Mouse (Mus musculus) midbrain, postnatal 0 days (tissue): ENCODE measurements around the gene Psmg1. TPM values are rescaled to one million over a fixed set of nuclear protein-coding genes. Genes with fewer than 3 reads are reported as not detected.

ENCODE experiments used
- ATAC-seq: fragments of 200-750 bp; cut with Nextera tagmentation; 2 replicates; pipeline ENCODE4 v1.8.0; 2017; ENCODE audit warnings: moderate number of reproducible peaks, mild to moderate bottlenecking, moderate TSS enrichment, moderate library complexity; ENCODE audit not compliant: low FRiP score
- DNase-seq: peaks from one replicate; pipeline ENCODE4 v3.0.0-alpha.2; 2015; ENCODE audit warnings: low spot score
- H3K27ac ChIP-seq: fragments of 300-500 bp; sonication (generic); 2 replicates; pipeline ENCODE4 v1.5.1; 2014; ENCODE audit warnings: low read depth, mild to moderate bottlenecking, low read length, mixed read lengths
- H3K27me3 ChIP-seq: fragments of 300-500 bp; sonication (generic); 2 replicates; pipeline ENCODE4 v1.6.1; 2014; ENCODE audit warnings: low read length, control low read depth, mixed read lengths; ENCODE audit not compliant: insufficient read depth
- H3K36me3 ChIP-seq: fragments of 300-500 bp; sonication (generic); 2 replicates; pipeline ENCODE4 v1.6.1; 2014; ENCODE audit warnings: low read length, control low read depth, mixed read lengths; ENCODE audit not compliant: insufficient read depth
- H3K4me1 ChIP-seq: fragments of 300-500 bp; sonication (generic); 2 replicates; pipeline ENCODE4 v1.6.1; 2014; ENCODE audit warnings: mild to moderate bottlenecking, control low read depth, antibody characterized with exemption, low read length, mixed read lengths; ENCODE audit not compliant: insufficient read depth
- H3K4me2 ChIP-seq: fragments of 300-500 bp; sonication (generic); 2 replicates; pipeline ENCODE4 v1.6.1; 2014; ENCODE audit warnings: low read depth, mild to moderate bottlenecking, low read length, mixed read lengths; ENCODE audit not compliant: poor library complexity, severe bottlenecking
- H3K4me3 ChIP-seq: fragments of 300-500 bp; sonication (generic); 2 replicates; pipeline ENCODE4 v1.5.1; 2014; ENCODE audit warnings: low read depth, mild to moderate bottlenecking, low read length, moderate library complexity
- H3K9ac ChIP-seq: fragments of 300-500 bp; sonication (generic); replicated peaks from 2 replicates; pipeline ENCODE4 v1.6.1; 2014; ENCODE audit warnings: mild to moderate bottlenecking, low read length, moderate library complexity, mixed read lengths; ENCODE audit not compliant: poor library complexity, severe bottlenecking
- H3K9me3 ChIP-seq: fragments of 300-500 bp; sonication (generic); 2 replicates; pipeline ENCODE4 v1.6.1; 2016; ENCODE audit warnings: low read length, control low read depth
- CTCF ChIP-seq: IDR thresholded peaks from 2 replicates; pipeline ENCODE4 v1.5.1; 2016; ENCODE audit warnings: antibody characterized with exemption, mild to moderate bottlenecking
- WGBS: fragments of 180-500 bp; shearing (Covaris S2); extraction: QIAGEN DNeasy Blood & Tissue Kit; methylation state at CpG from one replicate; pipeline ENCODE4 v1.1.7; 2014; 5-methylcytosine and 5-hydroxymethylcytosine counted together
- microRNA-seq: library from miRNA; unstranded; fragments of <30 nt; microRNA quantifications from one replicate; pipeline ENCODE4, GENCODE M21; 2016; ENCODE audit warnings: borderline number of aligned reads
- polyA plus RNA-seq: library from polyadenylated mRNA; unstranded; fragments of >200 nt; fragmentation: Nextera tagmentation; extraction: Ambion mirVana; gene quantifications from 2 replicates; pipeline ENCODE4 v1.2.1, GENCODE M21; 2015
- total RNA-seq: library from RNA; depleted of rRNA; stranded (reverse); fragments of >200 nt; gene quantifications from 2 replicates; pipeline ENCODE4 v1.2.3, GENCODE M21; 2014; rRNA removed

Psmg1 gene
- total and polyA plus RNA-seq, 2 experiments from 2014 or later = 27.3 to 50.9 TPM

- no peak for ATAC-seq
- H3K36me3 ChIP-seq = no peaks in the 10 kb centered on the region
- no peaks in the 10 kb centered on the region for H3K4me1 ChIP-seq
- no peak overlapping the region for H3K9ac ChIP-seq
- 58% methylated on average over 6 of the region's 6 CpGs for WGBS
- no peak overlapping the region for H3K4me2 ChIP-seq
- H3K4me3 ChIP-seq = no peak overlapping the region
- no peaks in the 10 kb centered on the region for H3K27me3 ChIP-seq
- no peak for TF ChIP-seq CTCF
- no peak for DNase-seq
- H3K27ac ChIP-seq = no peak overlapping the region
- no peaks in the 10 kb centered on the region for H3K9me3 ChIP-seq
Measured at GRCm38 (mm10) chr16:95935495-95935961, 55.2 kb downstream of the Psmg1 start.

DNA sequence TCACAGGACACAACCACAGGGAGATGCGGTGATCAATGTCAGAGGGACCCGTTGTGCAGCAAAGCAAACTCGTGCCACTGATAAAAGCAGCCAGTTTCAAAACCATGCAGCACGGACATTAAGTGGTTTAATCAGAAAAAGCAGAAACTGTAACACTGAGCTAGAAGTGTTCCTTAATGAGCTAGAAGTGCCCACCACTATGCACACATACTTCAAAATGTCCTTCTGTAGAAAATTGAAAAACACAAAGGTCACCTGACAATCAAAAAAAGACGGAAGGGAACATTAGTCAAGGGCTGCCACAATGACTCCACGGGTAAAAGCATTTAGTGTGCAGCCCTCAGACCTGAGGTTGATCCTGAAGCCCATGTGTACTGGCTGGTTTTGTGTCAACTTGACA, 57.9 kb downstream of the Psmg1 start:
- H3K4me3 ChIP-seq = no peak overlapping the region
- no peak overlapping the region for H3K4me2 ChIP-seq
- H3K4me1 ChIP-seq = no peaks in the 10 kb centered on the region
- WGBS = 80% methylated on average over 6 of the region's 6 CpGs
- no peaks in the 10 kb centered on the region for H3K36me3 ChIP-seq
- H3K27me3 ChIP-seq = no peaks in the 10 kb centered on the region
- DNase-seq (no peak), ATAC-seq (no peak)
- no peak overlapping the region for H3K27ac ChIP-seq
- H3K9ac ChIP-seq = no peak overlapping the region
- no peaks in the 10 kb centered on the region for H3K9me3 ChIP-seq
- TF ChIP-seq CTCF = no peak

DNA sequence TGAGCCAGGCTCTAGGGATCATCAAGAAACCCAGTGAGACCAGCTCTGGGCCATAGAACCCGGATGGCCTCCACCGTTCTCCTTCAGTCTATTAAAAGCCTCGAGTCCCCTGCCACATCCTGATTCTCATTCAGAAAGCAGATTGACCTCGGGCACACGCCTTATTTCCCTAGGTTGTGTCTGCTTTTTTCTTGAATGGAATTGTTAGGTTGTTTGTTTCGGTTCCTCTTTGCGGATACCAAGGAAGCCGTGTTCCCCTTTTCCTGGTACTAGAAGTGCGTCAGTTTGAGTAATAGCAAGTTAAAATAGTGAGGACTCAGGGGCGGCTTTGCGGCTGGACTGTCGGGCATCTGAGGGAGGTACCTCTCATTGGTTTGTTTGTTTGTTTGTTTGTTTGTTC, 59.3 kb downstream of the Psmg1 start:
- WGBS = 91% methylated on average over 12 of the region's 12 CpGs

More for the DNA sequence above, 59.3 kb downstream of the Psmg1 start:
- no peak for TF ChIP-seq CTCF
- Histone ChIP-seq H3K4me1 (no peaks in the 10 kb centered on the region), H3K27ac (no peak overlapping the region), H3K9me3 (no peaks in the 10 kb centered on the region), H3K4me3 (no peak overlapping the region), H3K27me3 (no peaks in the 10 kb centered on the region), H3K9ac (no peak overlapping the region), H3K4me2 (no peak overlapping the region), H3K36me3 (no peaks in the 10 kb centered on the region)
- no peak for DNase-seq
- no peak for ATAC-seq

Small RNAs within 50 kb of the gene (microRNA-seq; reads per million reads assigned to microRNA genes)
- not detected for gene Gm27833

Other genes starting within 250 kb of the Psmg1 start
- 151 and 186 TPM in 2 replicates for gene Brwd1, start 91.6 kb upstream of the Psmg1 start, total RNA-seq
- gene Brwd1, start 91.6 kb upstream of the Psmg1 start, polyA plus RNA-seq = 169 and 173 TPM in 2 replicates
- 106 and 119 TPM in 2 replicates for gene Hmgn1, start 136.8 kb upstream of the Psmg1 start, total RNA-seq
- 184 and 202 TPM in 2 replicates for gene Hmgn1, start 136.8 kb upstream of the Psmg1 start, polyA plus RNA-seq
- 190 and 218 TPM in 2 replicates for gene Wrb, start 154.4 kb upstream of the Psmg1 start, total RNA-seq
- gene Wrb, start 154.4 kb upstream of the Psmg1 start, polyA plus RNA-seq = 212 and 228 TPM in 2 replicates
- gene Lca5l, start 201.3 kb upstream of the Psmg1 start, total RNA-seq = 2.7 and 3.0 TPM in 2 replicates
- gene Lca5l, start 201.3 kb upstream of the Psmg1 start, polyA plus RNA-seq = 2.3 and 2.4 TPM in 2 replicates
- 2.2 and 2.4 TPM in 2 replicates for gene Sh3bgr, start 209.5 kb upstream of the Psmg1 start, total RNA-seq
- 5.4 and 6.8 TPM in 2 replicates for gene Sh3bgr, start 209.5 kb upstream of the Psmg1 start, polyA plus RNA-seq
- 9.0 and 12.1 TPM in 2 replicates for gene B3galt5, start 244.8 kb upstream of the Psmg1 start, total RNA-seq
- 5.9 and 6.1 TPM in 2 replicates for gene B3galt5, start 244.8 kb upstream of the Psmg1 start, polyA plus RNA-seq